Mouse (Mus musculus) spleen, adult 18-20 months (tissue): ENCODE data around the gene Fmo5.
A peak's percentile ranks its signal among the peaks of the same experiment; 100 is the strongest.

Source experiments
- DNase-seq, 2 experiments: peaks; one replicate each; pipeline ENCODE4 v3.0.0; 2022; ENCODE audit warnings: mixed read lengths in 2 of 2

The Fmo5 gene

DNA sequence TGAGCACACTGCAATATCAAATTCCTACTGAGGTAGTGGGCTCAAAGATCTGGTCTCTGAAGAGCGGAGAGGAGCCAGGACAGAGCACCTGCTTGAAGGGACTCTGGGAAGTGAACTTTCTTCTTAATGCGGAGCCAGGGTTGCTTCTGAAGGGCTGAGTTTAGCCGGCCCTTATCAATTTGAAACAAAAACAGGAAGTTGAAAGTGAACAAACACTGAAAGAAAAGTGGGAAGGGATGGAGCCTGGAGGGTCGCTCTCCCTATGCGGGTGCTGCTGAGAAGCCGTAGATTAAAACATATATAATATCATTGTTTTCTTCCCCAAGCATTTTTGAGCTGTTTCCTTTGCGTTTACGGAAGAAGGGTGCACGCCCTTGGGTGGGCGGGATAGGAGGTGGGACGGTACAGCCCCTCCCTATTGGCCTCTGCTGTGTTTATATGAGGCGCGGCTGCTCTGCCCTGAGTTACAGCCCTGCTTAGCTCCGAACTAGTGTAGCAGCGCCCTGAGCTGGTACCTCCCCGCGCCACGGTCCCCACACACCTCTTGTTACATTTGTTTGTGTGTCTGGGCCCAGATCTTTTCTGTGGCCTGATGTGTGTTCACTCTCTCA is at the start of gene Fmo5:
TSS of gene Fmo5 (plus strand) at position 414 of the 611 bp plus-strand sequence.
- DNase-seq: peak; percentile 63 to 69

DNA sequence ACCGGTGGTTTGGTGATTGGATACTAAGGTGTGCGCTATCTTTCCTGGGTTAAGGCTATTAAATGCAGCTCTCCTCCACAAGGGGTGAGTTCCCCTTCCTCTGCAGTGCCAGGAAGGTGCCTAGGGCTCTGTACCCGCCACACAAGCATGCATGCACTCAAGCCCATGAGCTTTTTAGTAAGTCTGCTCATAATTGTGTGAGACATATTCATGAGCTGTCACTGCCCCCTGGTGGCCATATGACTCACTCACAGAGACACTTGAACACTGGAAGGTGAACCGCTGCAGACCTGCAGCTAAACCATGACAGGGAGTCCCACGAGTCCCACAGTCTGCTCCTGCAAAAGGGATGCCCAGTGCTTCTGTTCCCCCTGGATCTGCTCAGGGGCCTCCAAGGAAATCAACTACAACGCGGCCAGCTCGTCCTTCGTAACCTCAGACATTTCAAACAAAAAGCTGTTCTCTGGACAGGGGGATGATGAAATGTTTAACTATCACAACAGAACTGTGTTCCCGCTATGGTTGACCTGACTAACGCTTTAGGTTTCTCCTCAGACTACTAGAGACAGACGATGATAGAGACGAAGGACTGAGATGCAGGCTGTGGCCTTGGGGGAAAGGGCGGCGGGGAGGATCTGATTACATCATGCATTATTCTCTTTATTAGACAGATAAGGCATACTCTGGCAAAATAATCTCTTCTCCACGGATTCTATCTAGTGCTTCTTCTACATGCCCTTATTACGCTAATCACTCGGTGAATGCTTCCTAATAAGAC is 43.0 kb upstream of the Fmo5 start:
- peak; percentile 23 to 70 for DNase-seq

GRCm38 (mm10) chr3:97587656-97588055 is 40.9 kb upstream of the Fmo5 start:
- no peak for DNase-seq

DNA sequence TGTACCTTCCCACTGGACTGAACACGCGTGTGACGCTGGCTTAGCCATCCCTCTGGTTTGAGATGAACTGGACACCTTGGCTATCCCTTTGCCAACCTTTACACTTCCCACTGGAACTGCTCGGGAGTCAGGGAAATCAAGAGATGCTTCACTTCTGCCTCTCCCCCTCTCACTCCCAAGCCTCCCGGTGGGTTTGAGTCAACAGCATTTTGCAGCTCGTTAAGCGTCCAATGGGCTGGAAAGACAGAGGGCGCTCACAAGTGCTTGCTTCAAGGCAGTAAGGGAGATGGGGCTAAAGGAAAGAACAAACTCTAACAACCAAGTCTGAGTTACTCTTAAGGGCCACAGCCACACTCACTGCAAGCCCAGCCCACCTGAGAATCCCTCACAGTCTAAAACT is 37.9 kb upstream of the Fmo5 start:
- no peak for DNase-seq

DNA sequence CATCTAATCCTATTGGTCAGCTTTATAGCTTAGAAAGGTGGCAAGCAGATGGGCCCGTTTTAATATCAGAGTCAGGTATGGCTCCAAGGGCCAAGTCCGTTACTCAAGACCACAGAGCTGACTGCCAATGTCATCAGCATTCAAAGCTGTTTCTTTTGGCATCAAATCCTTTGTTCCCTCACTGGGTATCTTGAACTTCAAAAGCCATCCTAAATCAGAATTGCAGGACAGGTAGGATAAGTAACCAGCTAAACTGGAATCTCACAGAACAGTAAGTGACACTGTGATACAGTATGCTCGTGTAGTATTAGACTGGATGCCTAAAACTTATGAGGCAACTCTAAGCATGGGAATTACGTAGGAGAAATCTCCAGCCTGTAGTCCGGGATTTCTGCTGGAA is 35.5 kb upstream of the Fmo5 start:
- DNase-seq: no peak

- no peak for DNase-seq
These were observed 34.5 kb upstream of the Fmo5 start for GRCm38 (mm10) chr3:97594140-97594539.

- no peak for DNase-seq
These were observed 33.5 kb upstream of the Fmo5 start for GRCm38 (mm10) chr3:97595066-97595465.

DNA sequence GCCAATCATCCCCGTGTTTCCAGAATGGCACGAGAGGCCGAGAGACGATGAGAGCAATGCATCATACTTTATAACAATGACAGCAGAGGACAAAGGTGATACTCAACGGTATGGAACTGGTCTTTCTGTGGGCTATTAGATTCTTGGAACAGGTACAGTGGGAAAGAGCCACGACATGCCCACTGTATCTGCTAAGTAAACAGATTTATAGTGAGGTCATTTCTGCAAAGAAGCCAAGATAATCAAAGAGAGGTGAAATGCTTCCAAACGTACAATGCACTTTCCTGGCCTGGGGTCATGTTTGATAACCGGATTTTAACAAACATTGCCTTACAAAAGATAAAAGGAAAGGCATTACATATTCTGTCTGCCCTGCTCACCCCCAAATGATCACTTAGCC is 31.8 kb upstream of the Fmo5 start:
- DNase-seq: no peak

- no peak for DNase-seq
These were observed 28.4 kb upstream of the Fmo5 start for GRCm38 (mm10) chr3:97600050-97600832.

DNA sequence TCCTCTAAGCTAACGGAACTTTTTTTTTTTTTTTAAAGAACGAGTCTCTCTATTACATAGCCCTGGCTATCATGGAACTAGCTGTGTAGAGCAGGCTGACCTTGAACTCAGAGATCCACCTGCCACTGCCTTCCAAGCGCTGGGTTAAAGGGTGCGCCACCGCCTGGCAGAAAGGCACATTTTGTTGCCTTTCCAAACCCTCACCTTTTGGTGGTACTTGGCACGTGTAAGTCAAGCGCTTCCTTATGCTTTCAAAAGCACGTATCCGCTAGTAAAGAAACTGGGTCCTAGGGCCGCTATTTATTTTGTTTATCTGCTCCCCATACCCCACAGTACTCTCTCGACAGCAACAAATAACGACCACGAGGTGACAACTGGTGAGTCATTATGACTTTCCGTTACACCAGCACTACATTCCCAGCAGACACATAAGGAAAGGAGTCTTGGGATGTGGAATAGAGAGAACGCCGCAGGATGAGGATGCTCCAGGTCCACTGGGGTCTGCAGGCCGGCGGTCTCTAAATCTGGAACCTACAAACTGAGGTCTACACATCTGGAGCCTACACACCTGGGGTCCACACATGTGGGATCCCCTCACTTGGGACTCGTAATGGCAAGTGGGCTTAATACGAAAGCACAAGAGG is 19.3 kb upstream of the Fmo5 start:
- DNase-seq: peak; percentile 48 to 70

DNA sequence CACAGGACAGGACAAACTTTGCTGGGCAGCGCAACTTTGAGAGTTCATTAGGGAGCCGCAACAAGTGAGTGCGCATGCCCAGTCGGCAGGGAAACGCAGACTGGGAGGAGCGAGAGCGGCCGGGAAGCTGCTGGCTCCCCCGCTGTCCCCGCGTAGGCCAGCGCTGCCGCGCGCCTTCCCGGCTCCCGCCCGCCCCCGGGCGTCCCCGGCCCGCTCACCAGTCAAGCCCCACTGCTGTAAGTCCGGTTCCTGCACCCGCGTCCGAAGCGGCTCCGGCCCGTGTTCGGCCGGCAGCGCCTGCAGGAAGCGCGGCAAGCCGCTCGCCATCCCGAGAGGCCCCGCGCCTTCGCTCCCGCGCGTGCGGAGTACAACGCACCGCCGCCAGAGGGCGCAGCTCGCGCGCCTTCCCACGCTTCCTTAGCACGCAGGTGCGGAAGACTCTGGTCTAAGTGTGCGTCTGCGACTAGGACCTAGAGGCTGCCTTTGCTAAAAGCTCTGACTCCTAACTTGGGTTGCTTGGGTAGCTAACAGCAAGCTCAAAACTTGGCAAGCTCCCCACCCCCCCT is 18.7 kb upstream of the Fmo5 start, which contains the start of gene Chd1l:
TSS of gene Chd1l (minus strand) at position 359 of the 566 bp plus-strand sequence.
- peak; percentile 85 to 95 for DNase-seq

- no peak for DNase-seq
These were observed 17.6 kb upstream of the Fmo5 start for GRCm38 (mm10) chr3:97611021-97611420.

- no peak for DNase-seq
These were observed 13.4 kb upstream of the Fmo5 start for GRCm38 (mm10) chr3:97615154-97615553.

DNA sequence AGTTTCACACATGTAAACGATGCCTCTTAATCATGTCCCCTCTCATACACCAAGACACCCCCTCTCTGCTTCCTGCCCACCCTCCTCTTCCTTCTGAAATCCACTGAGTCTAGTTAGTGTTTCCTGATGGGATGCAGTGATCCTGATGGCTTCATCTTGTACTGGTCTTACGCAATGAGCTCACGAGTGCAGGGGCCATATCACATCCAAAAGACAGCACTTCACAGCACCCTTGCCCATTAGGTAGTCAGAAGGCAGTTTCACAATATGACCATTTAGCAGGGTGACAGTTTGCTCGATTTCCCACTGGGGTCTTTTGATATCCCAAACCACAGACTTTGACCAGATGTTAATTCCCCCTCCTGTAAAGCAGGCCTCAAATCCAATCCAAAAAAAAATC is 12.7 kb upstream of the Fmo5 start:
- no peak for DNase-seq

- DNase-seq: no peak
These were observed 11.3 kb upstream of the Fmo5 start for GRCm38 (mm10) chr3:97617091-97617825.

DNA sequence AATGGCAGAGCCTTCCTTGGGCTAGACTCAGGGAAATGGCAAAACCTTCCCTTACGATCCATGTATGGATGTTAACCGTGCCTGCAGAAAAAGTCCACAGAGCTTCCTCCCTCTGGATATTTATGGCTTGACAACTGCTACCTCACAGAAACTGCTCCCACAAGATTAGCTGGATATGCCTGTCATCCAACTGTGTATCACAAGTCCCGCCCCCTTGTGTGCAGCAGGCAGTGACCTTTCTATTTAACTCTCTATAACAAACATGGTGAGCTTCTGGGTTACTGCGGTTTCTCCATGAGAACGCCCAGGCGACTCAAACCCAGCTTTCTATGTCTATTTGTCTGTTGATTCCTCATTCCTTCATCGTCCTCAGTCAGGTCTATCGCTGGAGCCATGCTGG is 10.7 kb upstream of the Fmo5 start:
- no peak for DNase-seq

GRCm38 (mm10) chr3:97620657-97621056 is 7.9 kb upstream of the Fmo5 start:
- no peak for DNase-seq

GRCm38 (mm10) chr3:97624611-97625010 is 4.0 kb upstream of the Fmo5 start:
- no peak for DNase-seq

DNA sequence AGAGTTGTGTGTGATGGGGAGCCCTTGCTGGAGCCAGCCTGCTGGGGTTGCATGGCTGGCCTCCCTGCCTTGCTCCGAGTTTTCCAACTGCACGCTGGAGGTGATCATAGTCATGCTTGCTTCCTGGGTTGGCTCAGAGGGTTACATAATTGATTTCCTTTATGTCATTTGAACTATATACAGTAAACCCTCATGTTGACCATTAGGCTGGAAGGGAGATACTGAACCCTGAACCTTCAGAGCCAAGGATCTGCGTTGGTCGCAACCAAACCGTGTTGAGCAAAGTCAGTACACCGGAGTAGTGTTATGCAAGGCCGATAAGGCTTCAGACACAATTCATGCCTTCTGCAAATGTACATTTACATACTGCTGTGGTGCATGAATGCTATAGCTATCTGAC is 711 bp upstream of the Fmo5 start:
- DNase-seq: no peak

- DNase-seq: no peak
These were observed 1.3 kb downstream of the Fmo5 start for GRCm38 (mm10) chr3:97629941-97630340.

DNA sequence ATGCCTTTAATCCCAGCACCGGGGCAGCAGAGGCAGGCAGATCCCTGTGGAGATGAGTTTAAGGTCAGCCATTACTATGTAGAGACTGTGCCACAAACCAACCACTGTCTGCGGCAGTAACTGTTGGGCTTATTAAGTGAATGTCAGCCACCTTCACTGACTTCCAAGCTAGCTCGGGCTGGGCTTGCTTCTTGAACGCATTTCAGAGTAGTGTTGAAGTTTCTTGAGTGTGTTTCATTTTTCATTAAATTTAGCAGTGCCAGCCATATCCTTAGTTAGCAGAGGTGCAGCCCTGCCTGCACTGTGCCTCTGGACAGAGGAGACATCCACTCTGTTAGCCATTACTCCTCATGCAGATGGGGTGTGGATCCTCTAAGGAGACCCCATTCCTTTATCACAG is 2.1 kb downstream of the Fmo5 start:
- no peak for DNase-seq

DNA sequence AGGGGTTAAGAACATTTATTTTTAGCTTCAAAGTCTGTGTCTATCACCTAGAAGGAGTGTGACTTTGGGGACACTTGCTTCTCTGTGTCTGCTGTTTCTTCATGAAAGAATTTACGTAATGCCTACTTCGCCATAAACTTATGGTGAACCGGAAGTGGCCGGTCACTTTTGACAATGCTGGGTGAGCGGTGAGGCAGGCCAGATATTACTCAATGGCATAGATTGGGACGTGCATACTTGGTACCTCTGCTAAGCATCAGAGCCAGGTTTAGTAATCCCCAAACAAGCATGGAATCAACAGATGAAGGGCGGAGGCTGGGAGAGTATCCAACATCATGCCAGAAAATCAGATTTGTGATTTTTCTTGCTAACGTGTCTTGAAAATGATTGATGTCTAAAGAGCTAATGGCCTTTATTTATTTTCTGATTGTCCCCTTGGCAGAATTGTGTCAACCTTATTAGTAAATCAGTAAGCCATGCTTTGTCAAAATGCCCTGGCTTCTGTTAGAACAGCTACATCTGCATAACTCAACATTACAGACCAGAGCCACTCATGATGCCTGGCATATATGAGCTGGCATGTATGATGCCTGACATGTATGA is 2.8 kb downstream of the Fmo5 start:
- no peak for DNase-seq
